Mouse (Mus musculus) spleen, adult 18-20 months (tissue): Measurements from ENCODE around the gene Ube2s.
A peak's percentile ranks its signal among the peaks of the same experiment; 100 is the strongest.

Experiments
- DNase-seq, 2 experiments: peaks; one replicate each; pipeline ENCODE4 v3.0.0; 2022; ENCODE audit warnings: mixed read lengths in 2 of 2

The Ube2s gene

GRCm38 (mm10) chr7:4776861-4777830 is 35.2 kb downstream of the Ube2s start:
- DNase-seq = peak in 1 of 2 experiments; percentile 29

GRCm38 (mm10) chr7:4776131-4776530 is 36.3 kb downstream of the Ube2s start:
- no peak for DNase-seq

GRCm38 (mm10) chr7:4771202-4771601 is 41.2 kb downstream of the Ube2s start, which contains the start of gene Fam71e2:
Gene Fam71e2 (minus strand): TSS chr7:4771302.
- DNase-seq = no peak

- no peak for DNase-seq
These were observed 47.3 kb downstream of the Ube2s start for GRCm38 (mm10) chr7:4764946-4765710.

- no peak for DNase-seq
These were observed 52.7 kb downstream of the Ube2s start for GRCm38 (mm10) chr7:4759670-4760069.

- DNase-seq = peak; percentile 50 to 55
These were observed 59.4 kb downstream of the Ube2s start, which contains the start of gene Cox6b2 for GRCm38 (mm10) chr7:4752821-4753570. Gene Cox6b2 (minus strand): TSS chr7:4753094.

GRCm38 (mm10) chr7:4751971-4752820 is 60.2 kb downstream of the Ube2s start:
- DNase-seq = peak in 1 of 2 experiments; percentile 30

GRCm38 (mm10) chr7:4749169-4749568 is 63.2 kb downstream of the Ube2s start:
- no peak for DNase-seq

GRCm38 (mm10) chr7:4748321-4748720 is 64.1 kb downstream of the Ube2s start:
- no peak for DNase-seq

GRCm38 (mm10) chr7:4747156-4747899 is 65.1 kb downstream of the Ube2s start:
- no peak for DNase-seq

- DNase-seq = no peak
These were observed 65.9 kb downstream of the Ube2s start for GRCm38 (mm10) chr7:4746326-4746980.

- DNase-seq = no peak
These were observed 67.5 kb downstream of the Ube2s start for GRCm38 (mm10) chr7:4744886-4745285.
